Mouse (Mus musculus) cerebellum, adult 9-10 months (tissue): Measurements from ENCODE around the gene Cab39l.
A peak's percentile ranks its signal among the peaks of the same experiment; 100 is the strongest.
"Not testable (repeated sequence)": the region's sequence is repeated elsewhere in the genome, so short reads cannot be mapped to it uniquely, and the experiment has no call there.

ENCODE experiments used
- DNase-seq: peaks from one replicate; pipeline ENCODE4 v3.0.0; 2022

Cab39l gene

DNA sequence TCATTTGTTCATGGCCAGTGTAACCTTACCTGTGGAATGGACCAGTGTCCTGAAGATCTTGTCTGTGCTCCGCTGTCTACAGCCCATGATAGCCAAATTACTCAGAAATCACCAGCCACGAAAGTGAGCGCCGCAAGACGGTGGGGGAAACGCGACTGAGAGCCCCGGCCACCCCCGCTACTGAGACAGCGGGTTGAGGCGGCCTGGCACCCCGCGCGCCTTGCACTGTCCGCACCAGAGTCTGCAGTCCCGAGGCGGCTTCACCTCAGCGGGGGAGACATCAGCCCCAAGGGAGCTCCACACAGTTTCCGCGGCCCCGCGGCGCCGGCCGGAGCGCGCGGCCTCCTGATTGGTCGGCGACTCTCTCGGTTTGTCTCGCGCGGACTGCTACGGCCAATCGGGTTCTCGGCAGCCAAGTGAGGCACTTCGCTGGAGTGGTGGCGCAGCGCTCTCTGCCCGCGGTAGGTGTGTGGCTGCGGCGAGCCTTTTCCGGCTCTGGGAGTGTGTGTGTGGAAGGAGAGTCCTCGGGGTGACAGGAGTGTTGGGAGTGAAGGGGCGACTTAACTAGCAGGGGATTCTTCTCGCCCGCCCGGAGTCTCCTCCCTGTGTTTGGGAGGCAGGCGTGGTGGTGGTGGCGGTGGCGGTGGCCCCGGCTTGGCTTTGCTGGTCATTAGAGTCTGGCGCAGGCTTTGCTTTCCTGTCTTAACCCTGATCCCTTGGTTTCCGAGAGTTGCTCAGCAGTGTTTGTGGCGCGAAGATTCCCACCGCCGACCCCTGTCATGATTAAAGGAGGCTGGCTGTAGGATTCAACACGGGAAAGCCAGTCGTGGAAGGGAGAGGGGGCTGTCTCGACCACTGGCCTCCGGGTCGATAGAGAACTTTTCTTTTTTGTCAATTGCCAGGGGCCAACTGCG lies at the start of gene Cab39l, which contains the start of gene Setdb2:
Gene Cab39l, plus strand, starts transcription at position 415 of the 914 bp plus-strand sequence.
Gene Setdb2, minus strand, starts transcription at position 327 of the 914 bp plus-strand sequence.
- peak; percentile 91 for DNase-seq

DNA sequence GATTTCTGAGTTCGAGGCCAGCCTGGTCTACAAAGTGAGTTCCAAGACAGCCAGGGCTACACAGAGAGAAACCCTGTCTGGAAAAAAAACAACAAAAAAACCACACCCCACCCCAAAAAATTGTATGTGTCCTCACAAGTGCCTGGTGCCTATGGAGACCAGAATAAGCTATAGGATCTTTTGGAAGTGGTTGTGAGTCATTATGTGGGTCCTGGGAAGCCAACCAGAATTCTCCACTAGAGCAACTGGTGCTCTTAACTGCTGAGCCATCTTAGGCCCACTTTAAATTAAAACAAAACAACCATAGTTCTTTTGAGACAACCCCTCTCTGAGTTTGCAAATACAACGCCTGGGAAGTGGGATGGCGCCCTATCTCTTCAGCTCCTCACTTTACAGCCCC lies 45.5 kb upstream of the Cab39l start, which contains the start of gene Phf11c:
Gene Phf11c, minus strand, starts transcription at position 101 of the 400 bp plus-strand sequence.
- no peak for DNase-seq

DNA sequence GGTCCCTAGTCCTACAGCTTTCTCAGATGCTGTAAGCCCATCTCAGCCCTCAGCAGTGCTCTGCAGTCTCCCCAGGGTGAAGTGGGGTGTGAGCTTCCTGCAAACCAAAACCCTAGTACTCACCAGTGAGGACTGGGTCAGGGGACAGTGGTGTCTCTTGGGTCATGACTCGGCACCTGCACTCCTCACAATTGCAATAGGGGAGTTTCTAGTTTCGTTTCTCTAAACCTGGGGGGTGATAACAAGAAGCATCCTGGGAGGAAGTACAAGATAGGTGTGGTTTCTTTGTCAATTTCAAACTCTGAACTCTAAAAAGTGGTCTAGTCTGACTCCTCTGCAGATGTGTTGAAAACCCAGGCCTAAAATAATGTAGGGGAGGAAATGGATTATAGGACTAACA lies 43.8 kb upstream of the Cab39l start:
- no peak for DNase-seq

DNA sequence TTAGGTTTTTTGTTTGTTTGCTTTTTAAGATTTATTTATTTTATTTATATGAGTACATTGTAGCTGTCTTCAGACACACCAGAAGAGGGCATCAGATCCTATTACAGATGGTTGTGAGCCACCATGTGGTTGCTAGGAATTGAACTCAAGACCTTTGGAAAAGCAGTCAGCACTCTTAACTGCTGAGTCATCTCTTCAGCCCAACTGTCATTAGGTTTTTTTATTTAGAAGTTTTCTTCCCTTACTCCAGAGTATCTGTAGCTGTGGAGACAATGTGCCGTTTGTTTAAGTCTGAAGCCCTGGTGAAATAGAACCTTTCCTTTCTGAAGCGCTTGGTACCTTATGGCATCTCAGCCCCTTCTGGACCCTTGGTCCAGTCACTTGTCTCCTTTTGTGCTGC lies 25.8 kb upstream of the Cab39l start:
- not testable (repeated sequence) for DNase-seq

DNA sequence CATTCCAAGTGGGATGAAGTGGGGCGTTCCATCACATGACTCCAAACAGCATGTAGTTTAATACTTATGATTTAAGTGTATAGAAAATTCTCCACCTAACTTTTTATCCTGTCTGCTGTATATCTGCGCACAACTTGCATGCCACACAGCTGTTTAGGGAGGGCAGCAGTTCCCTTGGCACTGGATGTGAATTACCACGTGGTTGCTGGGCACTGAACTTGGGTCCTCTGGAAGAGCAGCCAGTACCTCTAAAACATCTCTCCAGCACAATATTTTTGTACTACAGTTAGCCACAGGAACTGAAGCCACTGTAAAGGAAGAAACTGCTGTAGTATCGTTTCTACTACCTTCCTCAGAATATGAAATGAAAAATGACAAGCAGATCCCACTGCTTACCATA lies 22.6 kb upstream of the Cab39l start:
- no peak for DNase-seq

DNA sequence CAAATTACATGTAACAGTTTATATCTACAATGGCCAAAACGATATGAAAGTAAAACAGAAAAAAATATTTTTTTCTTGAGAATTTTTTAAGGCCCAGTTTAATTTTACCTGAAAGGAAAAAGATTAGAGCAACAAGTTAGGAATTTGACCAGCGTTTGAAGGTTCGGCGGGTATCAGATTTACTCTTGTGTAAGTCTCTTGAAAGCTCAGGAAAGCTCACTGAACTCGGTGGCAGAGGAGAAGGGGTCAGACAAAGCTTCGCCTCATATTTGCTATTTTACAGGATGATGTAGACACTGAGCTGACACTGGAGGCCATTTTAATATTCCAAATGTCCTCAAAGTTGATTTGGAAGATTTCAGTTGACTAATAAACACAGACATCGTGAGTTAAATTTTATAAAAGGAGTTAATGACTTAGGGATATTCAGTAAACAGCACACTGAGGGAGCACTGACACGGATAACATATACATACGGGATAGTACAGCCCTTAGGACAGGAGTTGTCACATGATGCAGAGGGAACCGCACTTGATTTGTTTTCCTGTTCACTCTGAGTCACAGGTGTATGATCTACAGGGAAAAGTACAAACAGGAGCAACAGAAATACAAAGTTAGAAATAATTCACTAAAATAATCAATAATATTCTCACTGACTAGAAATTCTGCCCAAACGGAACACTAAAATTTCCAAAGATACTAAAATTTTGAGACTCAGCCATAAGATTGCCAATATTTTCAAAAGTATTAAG lies 17.7 kb upstream of the Cab39l start:
- no peak for DNase-seq

DNA sequence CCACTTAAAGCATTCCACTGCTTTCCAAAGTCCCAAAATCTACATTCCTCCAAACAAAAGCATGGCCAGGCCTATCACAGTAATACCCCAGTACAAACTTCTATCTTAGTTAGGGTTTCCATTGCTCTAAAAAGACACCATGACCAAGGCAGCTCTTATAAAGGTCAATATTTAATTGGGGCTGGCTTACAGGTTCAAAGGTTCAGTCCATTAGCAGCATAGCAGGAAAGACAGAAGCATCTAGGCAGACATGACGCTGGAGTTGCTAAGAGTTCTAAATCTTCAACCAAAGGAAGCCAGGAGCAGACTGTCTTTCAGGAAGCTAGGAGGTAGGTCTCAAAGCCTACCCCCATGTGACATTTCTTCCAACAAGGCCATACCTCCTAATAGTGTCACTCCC lies 10.2 kb upstream of the Cab39l start:
- no peak for DNase-seq

DNA sequence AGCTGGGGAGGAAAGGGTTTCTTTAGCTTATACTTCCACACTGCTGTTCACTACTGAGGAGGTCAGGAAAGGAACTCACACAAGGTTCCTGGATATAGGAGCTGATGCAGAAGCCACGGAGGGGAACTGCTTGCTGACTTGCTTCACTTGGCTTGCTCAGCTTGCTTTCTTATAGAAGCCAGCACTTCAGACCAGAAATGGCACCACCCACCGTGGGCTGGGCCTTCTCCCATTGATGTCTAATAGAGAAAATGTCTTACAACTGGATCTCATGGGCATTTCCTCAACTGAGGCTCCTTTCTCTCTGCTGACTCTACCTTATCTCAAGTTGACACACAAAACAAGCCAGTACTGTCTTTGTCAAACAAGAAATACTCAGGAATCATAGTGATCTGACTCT lies 6.9 kb upstream of the Cab39l start:
- no peak for DNase-seq

DNA sequence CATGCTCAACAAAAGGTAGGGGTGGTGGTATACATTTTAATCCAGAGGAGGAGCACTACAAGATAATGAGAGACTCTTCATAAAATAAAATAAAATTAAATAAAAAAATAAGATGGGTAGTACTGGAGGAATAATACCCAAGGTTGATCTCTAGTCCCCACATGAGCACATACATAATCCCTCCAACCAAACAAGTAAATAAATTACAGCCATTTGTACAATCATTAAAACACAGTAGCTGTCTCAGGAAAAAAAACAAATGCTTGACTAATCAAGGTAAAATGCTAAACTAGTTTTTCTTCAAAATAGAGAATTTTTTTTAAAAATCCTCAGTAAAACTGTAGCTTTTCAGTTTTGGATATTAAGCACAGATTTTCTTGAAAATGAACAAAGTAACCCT lies 5.6 kb upstream of the Cab39l start:
- no peak for DNase-seq

DNA sequence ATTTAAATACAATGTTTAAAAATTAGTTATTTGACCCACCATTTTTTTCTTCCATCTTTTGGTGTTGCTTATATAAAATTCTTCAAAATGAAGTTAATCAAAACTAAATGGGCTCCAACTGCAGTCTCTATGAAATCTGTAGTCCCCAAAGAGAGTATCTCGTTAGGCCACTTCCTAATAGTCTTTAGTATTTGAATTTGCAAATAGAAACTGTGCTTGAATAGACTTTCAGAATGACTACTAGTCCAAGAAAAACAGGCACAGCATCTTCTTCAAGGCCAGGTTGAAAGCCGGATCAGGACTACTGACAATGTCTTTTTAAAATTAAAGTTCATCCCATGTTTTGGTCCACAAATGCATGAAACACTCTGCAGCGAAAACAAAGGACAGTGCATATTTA lies 3.4 kb upstream of the Cab39l start:
- DNase-seq: no peak

DNA sequence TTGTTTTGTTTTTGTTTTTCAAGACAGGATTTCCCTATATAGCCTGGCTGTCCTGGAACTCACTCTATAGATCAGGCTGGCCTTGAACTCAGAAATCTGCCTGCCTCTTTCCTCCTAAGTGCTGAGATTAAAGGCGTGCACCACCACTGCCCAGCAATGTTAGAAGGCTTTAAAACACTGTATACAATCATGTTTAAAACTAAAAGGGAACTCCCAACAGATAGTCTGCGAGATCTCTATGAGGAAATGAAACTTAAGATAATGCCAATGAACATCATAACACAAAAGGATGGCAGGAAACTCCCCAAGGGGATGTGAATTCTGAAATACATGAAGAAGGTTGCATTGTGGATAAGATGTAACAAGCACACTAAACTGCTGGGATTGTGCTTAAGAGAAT lies 2.3 kb upstream of the Cab39l start:
- DNase-seq: no peak

DNA sequence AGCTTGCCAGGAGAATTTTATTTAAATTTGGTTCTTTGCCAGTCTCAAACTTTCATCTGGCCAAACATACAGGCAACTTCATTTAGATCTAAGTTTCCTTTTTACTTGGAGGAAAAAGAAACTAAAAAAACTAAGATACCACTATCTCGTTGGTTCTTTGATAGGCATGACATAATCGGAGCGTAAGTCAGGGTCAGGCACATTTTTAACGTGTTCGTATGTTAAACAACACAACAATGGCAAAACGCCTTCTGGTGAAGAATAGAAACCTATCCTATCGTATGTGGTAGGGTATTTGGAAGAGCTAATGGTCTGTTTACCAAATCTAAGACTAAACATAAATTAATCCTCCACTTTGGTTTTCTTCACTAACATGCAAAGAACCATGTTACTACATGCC lies 733 bp upstream of the Cab39l start:
- DNase-seq: peak; percentile 8

DNA sequence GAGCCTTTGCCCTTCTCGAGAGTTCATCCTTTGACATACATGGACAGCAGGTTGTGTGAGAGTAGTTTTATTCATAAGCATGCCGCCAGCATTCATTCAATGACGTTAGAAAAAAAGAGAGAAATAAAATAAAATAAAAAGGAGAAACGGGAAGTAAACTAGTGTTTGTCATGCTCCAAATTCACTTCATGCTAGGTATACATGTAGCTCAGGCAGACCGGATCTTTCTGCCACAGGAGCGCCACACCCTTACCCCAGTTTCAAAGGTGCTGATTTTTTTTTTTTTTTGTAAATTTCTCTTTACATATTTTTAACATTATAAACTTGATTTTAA lies 667 bp downstream of the Cab39l start:
- no peak for DNase-seq

DNA sequence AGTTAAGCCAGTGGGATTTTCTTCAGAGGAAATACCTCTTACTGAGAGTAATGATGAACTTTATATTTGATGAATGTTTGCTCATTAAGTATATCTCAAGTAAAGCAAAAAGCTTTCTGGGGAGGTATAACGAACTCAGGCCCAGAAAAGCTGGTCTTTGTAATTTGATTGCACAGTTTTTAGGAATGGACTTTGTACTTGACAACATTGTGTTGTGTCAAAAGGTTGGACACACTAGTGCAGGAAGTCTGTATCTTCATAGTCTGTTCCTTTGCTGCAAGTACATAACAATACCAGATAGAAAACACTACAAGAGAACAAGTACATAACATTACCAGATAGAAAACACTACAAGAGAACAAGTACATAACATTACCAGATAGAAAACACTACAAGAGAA lies 4.6 kb downstream of the Cab39l start:
- no peak for DNase-seq

DNA sequence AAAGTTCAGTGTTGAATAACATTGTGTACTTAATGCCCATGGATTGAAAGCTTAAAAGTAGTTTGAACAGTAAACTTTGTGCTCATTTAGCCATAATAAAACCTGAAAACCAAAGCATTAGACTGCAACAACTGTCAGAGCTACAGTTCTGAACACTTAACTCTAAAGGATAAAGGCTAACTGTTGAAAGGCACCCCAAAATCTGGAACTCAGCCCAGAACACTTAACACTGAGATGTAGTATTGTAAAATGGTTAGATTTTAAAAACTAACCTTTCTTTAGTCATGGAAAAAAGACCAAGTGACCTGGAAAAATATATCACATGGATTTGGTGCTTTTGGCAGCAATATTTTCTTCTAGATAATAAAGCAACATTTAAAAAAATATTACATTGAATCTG lies 7.2 kb downstream of the Cab39l start:
- no peak for DNase-seq

DNA sequence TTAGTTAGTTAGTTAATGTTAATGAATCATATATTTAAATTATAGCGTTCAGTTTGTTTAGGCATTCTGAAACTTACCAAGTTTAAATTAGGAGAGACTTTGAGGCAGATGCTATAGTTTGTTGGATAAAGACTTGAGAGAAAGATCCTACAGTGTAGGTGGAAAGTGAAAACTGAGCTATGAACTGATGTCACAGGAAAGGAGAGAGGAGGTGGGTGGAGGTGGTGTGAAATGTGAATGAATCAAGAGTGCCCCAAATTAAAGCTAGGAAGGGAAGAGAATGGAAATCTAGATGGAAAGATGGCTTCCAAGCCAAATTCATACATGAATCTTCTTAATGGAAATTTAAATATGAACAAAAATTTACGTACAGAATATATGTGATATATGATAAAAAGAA lies 25.7 kb downstream of the Cab39l start:
- no peak for DNase-seq

DNA sequence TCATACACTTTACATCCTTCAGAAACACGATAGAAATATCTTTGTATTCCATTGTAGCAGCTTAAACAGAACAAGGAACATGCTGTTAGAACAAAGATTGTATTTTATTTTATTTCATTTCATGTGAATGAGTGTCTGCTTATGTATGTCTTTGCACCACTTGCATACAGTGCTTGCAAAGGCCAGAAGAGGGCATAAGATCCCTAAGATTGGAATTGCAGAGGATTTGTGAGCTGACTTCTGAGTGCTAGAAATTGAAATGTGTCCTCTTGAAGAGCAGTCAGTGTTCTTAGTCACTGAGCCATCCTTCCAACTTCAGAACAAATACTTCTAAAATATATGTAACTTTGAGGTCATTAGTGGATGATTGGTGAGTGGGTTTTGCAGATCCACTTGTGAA lies 27.0 kb downstream of the Cab39l start:
- DNase-seq: peak; percentile 9

DNA sequence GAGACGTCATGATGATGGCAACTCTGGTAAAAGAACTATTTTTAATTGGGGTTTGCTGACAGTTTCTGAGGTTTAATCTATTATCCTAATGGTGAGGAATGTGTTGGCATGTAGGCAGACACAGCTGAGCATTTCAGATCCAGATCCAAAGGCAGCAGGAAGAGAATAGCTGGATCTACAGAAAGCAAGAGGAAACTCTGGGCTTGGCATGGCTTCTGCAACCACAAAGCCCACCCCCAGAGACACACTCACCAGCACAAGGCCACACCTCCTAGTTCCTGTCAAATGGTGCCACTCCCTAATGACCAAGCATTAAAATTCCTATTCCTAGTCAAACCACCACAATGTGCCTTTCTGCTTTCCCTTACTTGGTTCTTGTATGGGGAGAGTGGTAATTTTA lies 30.0 kb downstream of the Cab39l start:
- no peak for DNase-seq

DNA sequence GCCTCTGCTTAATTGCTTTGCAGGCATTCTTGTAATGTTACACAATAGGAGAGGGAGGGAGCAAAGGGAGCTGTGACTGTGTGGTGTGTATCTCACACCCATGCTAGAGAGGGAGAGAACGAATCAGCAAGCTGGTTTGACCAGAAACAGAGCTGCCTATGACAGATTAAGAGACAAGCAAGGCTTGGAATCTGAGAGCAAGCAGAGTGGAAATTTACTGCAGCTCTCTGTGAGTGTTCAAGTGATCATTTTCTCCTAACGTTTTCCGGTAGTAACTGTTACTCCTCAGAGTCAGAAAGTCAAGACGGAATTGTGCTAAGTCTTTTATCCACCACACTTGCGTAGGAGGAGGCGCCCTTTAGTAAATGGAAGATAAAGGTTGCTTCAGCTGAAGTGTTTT lies 37.9 kb downstream of the Cab39l start:
- DNase-seq: peak; percentile 27

DNA sequence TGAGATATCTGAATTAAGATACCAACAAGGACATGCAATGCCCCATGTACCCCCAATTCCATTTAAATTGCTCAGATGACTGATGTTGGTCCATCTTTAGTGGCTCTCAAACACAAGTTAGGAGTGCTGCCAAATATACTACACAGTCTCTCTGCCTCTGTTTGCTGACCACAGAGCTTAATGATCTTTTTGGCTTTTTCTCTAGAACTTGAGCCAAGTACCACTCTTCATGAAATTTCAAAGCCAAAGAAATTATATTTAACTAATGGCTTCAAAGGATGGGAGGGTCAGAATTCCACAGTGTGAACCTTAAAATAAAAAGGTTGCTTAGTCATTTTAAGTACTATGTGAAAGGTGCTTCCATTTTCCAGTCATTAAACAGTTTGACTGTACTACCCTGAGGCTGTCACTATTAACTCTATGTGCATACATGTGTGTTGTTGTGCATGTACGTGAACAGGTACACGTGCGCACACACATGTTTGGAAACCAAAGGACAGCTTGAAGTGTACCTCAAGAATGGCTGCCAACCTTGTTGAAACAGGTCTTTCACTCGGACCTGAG lies 44.6 kb downstream of the Cab39l start:
- DNase-seq: no peak

DNA sequence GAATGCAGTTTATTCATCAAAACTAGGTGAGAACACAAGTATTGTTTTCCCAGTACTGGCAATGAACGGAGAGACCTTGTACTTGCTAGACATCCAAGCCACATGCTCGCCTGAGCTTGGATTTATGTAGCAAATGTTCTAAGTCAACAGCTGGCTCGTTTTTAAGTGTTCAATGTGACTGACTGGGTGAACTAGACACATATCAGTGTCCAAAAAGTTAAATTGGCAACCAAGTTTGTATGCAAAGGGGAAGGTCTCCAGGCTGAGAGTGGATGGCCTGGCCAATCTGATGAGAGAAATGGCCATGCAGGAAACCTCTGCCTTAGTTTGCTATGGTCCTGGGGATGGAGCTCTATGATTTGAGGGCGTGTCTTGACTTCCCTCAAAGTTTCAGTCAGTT lies 51.6 kb downstream of the Cab39l start:
- no peak for DNase-seq

DNA sequence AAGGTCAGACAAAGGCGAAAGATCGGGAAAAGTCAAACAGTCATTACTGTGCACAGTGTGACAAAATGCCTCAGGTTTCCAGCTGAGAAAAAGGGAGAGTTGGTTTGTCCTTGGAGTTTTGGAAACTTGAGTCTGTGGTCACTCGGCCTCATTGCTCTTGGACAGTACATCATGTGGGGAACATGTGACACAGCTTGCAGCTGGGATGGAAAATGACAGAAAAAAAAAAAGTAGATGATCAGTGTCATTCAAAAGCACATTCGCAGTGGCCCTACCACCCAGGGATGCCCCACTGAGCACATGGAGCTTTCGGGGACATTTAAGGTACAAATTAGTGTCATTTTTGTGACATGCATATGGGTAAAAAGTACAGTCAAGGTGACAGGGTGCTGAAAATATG lies 57.2 kb downstream of the Cab39l start:
- DNase-seq: no peak

DNA sequence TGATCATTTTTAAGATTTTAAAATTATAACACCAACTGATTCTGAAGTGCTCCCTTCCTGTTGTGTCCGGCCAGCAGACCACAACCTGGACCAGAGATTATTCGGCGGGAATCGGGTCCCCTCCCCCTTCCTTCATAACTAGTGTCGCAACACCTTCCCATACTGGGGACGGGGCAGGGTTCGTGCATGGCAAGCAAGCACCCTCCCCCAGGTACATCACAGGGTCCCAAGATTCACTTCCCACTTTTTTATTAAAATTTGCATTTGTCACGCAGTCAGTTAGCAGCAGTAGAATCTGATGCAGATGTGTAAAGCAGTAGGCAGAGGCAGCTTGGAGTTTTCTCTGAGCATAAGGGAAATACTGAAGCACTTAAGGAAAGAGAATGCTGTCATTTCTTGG lies 64.1 kb downstream of the Cab39l start:
- DNase-seq: no peak

DNA sequence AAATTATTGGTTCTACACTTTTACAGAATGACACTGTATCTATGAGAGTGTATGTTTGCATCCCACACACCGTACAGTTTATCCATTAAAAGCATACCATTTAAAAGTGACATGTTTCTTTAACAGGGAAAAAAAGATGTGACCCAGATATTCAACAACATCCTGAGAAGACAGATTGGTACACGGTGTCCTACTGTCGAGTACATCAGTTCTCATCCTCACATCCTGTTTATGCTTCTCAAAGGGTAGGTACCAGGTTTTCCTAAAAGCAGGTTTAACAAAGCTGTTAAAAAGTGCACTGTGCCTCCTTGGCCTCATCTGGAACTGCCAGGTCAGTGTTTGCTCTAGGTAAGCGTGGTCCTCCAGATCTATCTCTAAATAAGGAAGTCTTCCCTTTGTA lies 65.4 kb downstream of the Cab39l start:
- DNase-seq: no peak
